Mouse (Mus musculus) MEL (cell line): ENCODE measurements around the gene Fto. TPM values are rescaled to one million over a fixed set of nuclear protein-coding genes. Genes with fewer than 3 reads are reported as not detected.

Experiments used
- DNase-seq: peaks from one replicate; pipeline ENCODE4 v3.0.0; 2011; ENCODE audit warnings: low read depth, low spot score
- H3K27ac ChIP-seq: 2 replicates; pipeline ENCODE4 v1.5.1; 2012; ENCODE audit warnings: low read depth, mild to moderate bottlenecking, control low read depth, low read length, moderate library complexity; ENCODE audit not compliant: control insufficient read depth
- H3K27me3 ChIP-seq, 2 experiments: fragments of 150-350 bp in 1 of 2; sonication (generic) in 1 of 2; 2 replicates each; pipeline ENCODE4 v1.6.1; 2012; ENCODE audit warnings: low read length in 2 of 2, mild to moderate bottlenecking in 2 of 2, improper control_type of control experiment in 1 of 2, moderate library complexity in 1 of 2; ENCODE audit not compliant: insufficient read depth in 2 of 2, control insufficient read depth in 1 of 2
- H3K36me3 ChIP-seq, 2 experiments: 2 replicates each; pipeline ENCODE4 v1.6.1; 2012 to 2014; ENCODE audit warnings: low read length in 2 of 2, improper control_type of control experiment in 1 of 2, inconsistent platforms in 1 of 2, mild to moderate bottlenecking in 1 of 2; ENCODE audit not compliant: insufficient read depth in 2 of 2, control insufficient read depth in 1 of 2
- H3K4me1 ChIP-seq, 2 experiments: fragments of 150-350 bp in 1 of 2; sonication (generic) in 1 of 2; 2 replicates each; pipeline ENCODE4 v1.6.1; 2012; ENCODE audit warnings: low read length in 2 of 2, improper control_type of control experiment in 1 of 2, mild to moderate bottlenecking in 1 of 2; ENCODE audit not compliant: insufficient read depth in 2 of 2, control insufficient read depth in 1 of 2
- H3K4me3 ChIP-seq, 2 experiments: fragments of 150-350 bp in 1 of 2; sonication (generic) in 1 of 2; 2 replicates each; pipeline ENCODE4 v1.5.1; 2012; ENCODE audit warnings: low read depth in 2 of 2, low read length in 2 of 2, mild to moderate bottlenecking in 2 of 2, moderate library complexity in 2 of 2, control low read depth in 1 of 2, improper control_type of control experiment in 1 of 2; ENCODE audit not compliant: control insufficient read depth in 1 of 2, insufficient read depth in 1 of 2
- H3K79me2 ChIP-seq: 2 replicates; pipeline ENCODE4 v1.6.1; 2012; ENCODE audit warnings: mild to moderate bottlenecking, low read length, moderate library complexity; ENCODE audit not compliant: control insufficient read depth, poor library complexity, insufficient read depth
- H3K9ac ChIP-seq: 2 replicates; pipeline ENCODE4 v1.6.1; 2012; ENCODE audit warnings: low read depth, mild to moderate bottlenecking, control low read depth, low read length, moderate library complexity; ENCODE audit not compliant: control insufficient read depth, poor library complexity, severe bottlenecking
- H3K9me3 ChIP-seq: fragments of 150-350 bp; sonication (generic); replicated peaks from 2 replicates; pipeline ENCODE4 v1.6.1; 2012; ENCODE audit warnings: mild to moderate bottlenecking, low read length, improper control_type of control experiment, moderate library complexity; ENCODE audit not compliant: insufficient read depth
- CHD1 ChIP-seq: IDR thresholded peaks from 2 replicates; pipeline ENCODE4 v1.6.1; 2012; ENCODE audit warnings: low read depth, mild to moderate bottlenecking, inconsistent platforms, low read length, improper control_type of control experiment
- CHD2 ChIP-seq: IDR thresholded peaks from 2 replicates; pipeline ENCODE4 v1.6.1; 2011; ENCODE audit warnings: low read length, improper control_type of control experiment
- E2F4 ChIP-seq: IDR thresholded peaks from 2 replicates; pipeline ENCODE4 v1.6.1; 2011; ENCODE audit warnings: low read depth, low read length, improper control_type of control experiment, borderline replicate concordance
- EP300 ChIP-seq, 2 experiments: IDR thresholded peaks; 2 replicates each; pipeline ENCODE4 v1.6.1; 2011; ENCODE audit warnings: improper control_type of control experiment in 2 of 2, low read length in 2 of 2, low read depth in 1 of 2, mild to moderate bottlenecking in 1 of 2
- ETS1 ChIP-seq: IDR thresholded peaks from 2 replicates; pipeline ENCODE4 v1.6.1; 2012; ENCODE audit warnings: low read depth, mild to moderate bottlenecking, inconsistent platforms, low read length, improper control_type of control experiment, moderate library complexity
- GATA1 ChIP-seq: IDR thresholded peaks from 2 replicates; pipeline ENCODE4 v1.6.1; 2011; ENCODE audit warnings: low read depth, low read length, improper control_type of control experiment
- HCFC1 ChIP-seq: IDR thresholded peaks from 2 replicates; pipeline ENCODE4 v1.6.1; 2012; ENCODE audit warnings: low read depth, mild to moderate bottlenecking, inconsistent platforms, low read length, improper control_type of control experiment, moderate library complexity
- MAFK ChIP-seq: IDR thresholded peaks from 2 replicates; pipeline ENCODE4 v1.6.1; 2011; ENCODE audit warnings: low read depth, mild to moderate bottlenecking, low read length, improper control_type of control experiment, borderline replicate concordance
- MAX ChIP-seq: IDR thresholded peaks from 2 replicates; pipeline ENCODE4 v1.6.1; 2011; ENCODE audit warnings: low read length, improper control_type of control experiment
- MAZ ChIP-seq: IDR thresholded peaks from 2 replicates; pipeline ENCODE4 v1.6.1; 2012; ENCODE audit warnings: low read depth, mild to moderate bottlenecking, inconsistent platforms, low read length, improper control_type of control experiment
- MEF2A ChIP-seq: IDR thresholded peaks from 2 replicates; pipeline ENCODE4 v1.6.1; 2014; ENCODE audit warnings: low read depth, mild to moderate bottlenecking, inconsistent platforms, low read length, improper control_type of control experiment; ENCODE audit not compliant: poor library complexity, insufficient replicate concordance, severe bottlenecking; ENCODE audit errors: extremely low read depth
- MYC ChIP-seq: IDR thresholded peaks from 2 replicates; pipeline ENCODE4 v1.6.1; 2011; ENCODE audit warnings: low read depth, mild to moderate bottlenecking, low read length, improper control_type of control experiment, moderate library complexity
- NELFE ChIP-seq: IDR thresholded peaks from 2 replicates; pipeline ENCODE4 v1.6.1; 2011; ENCODE audit warnings: low read depth, low read length, improper control_type of control experiment
- POLR2AphosphoS2 ChIP-seq: IDR thresholded peaks from 2 replicates; pipeline ENCODE4 v1.6.1; 2011; ENCODE audit warnings: low read length, improper control_type of control experiment
- POLR2AphosphoS5 ChIP-seq: IDR thresholded peaks from 2 replicates; pipeline ENCODE4 v1.6.1; 2012; ENCODE audit warnings: low read depth, borderline replicate concordance, mild to moderate bottlenecking, inconsistent platforms, low read length, moderate library complexity, mixed read lengths
- RAD21 ChIP-seq: IDR thresholded peaks from 2 replicates; pipeline ENCODE4 v1.6.1; 2011; ENCODE audit warnings: mild to moderate bottlenecking, low read depth, low read length, improper control_type of control experiment
- SMC3 ChIP-seq: IDR thresholded peaks from 2 replicates; pipeline ENCODE4 v1.6.1; 2011; ENCODE audit warnings: low read depth, low read length, improper control_type of control experiment
- TCF12 ChIP-seq: IDR thresholded peaks from 2 replicates; pipeline ENCODE4 v1.6.1; 2014; ENCODE audit warnings: low read depth, mild to moderate bottlenecking, inconsistent platforms, low read length, improper control_type of control experiment, moderate library complexity
- USF1 ChIP-seq: IDR thresholded peaks from 2 replicates; pipeline ENCODE4 v1.6.1; 2014; ENCODE audit warnings: low read depth, mild to moderate bottlenecking, inconsistent platforms, low read length, improper control_type of control experiment, moderate library complexity
- ZC3H11A ChIP-seq: IDR thresholded peaks from 2 replicates; pipeline ENCODE4 v1.6.1; 2012; ENCODE audit warnings: low read depth, mild to moderate bottlenecking, inconsistent platforms, low read length, improper control_type of control experiment
- polyA plus RNA-seq, 2 experiments: library from polyadenylated mRNA; stranded (reverse) in 1 of 2; unstranded in 1 of 2; fragments of >175 nt in 1 of 2; fragments of >200 nt in 1 of 2; gene quantifications; 2 replicates each; pipeline versions ENCODE4 v1.2.1 to v1.2.4; 2012; ENCODE audit warnings: low replicate concordance in 2 of 2, low read depth in 1 of 2; ENCODE audit not compliant: insufficient read length in 2 of 2, insufficient read depth in 1 of 2, missing spikeins in 1 of 2
- total RNA-seq: library from RNA; depleted of rRNA; stranded (reverse); fragments of 300-350 nt; gene quantifications from 2 replicates; pipeline ENCODE4 v1.2.3, GENCODE M21; 2012

Gene Fto
- total and polyA plus RNA-seq, 3 experiments, result 13.5 to 41.1 TPM; not detected in 1

DNA sequence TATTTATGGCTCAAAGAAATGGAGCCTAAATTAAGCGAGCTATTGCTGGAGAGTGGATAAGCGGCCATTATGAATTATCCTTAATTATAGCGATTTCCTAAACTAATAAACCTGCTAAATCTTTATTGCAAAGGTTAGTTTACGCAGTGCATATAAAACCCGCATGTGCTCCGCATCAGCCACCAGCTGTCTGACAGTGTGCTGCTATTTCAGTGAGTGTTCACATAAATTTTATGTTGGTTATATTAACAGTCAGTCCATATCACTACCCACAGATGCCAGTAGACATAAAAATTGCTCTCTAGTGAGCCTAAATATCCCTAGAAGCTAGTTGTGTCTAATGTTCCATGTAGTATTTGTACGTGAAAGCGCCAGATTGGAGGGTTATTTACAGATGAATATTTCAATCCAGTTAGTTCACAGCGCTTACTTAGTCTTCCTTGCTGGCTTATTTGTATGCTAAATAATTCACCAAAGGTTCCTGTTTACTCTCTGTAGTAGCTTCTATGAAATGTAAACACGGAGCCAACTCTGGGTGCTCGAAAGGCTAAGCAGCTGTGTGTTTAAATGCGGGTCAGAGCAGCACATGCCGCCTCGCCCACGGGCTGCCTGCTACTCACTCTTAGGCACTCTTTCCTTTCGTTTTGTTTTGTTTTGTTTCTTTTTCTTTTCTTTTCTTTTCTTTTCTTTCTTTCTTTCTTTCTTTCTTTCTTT is 317.2 kb downstream of the Fto start:
- Histone ChIP-seq H3K4me1 (no peaks in the 10 kb centered on the region), H3K27me3 (no peaks in the 10 kb centered on the region), H3K27ac (no peak overlapping the region), H3K9ac (no peak overlapping the region), H3K9me3 (no peaks in the 10 kb centered on the region), H3K36me3 (no peaks in the 10 kb centered on the region), H3K4me3 (no peak overlapping the region), H3K79me2 (no peaks in the 10 kb centered on the region)
- TF ChIP-seq ETS1, result no peak
- TF ChIP-seq MYC, result no peak
- TF ChIP-seq TCF12, result no peak
- TF ChIP-seq HCFC1, result no peak
- no peak for TF ChIP-seq CHD1
- TF ChIP-seq E2F4, result no peak
- no peak for TF ChIP-seq MAZ
- no peak for TF ChIP-seq RAD21
- no peak for TF ChIP-seq MAFK
- TF ChIP-seq USF1, result no peak
- TF ChIP-seq MEF2A, result no peak
- TF ChIP-seq MAX, result no peak
- TF ChIP-seq CHD2, result no peak
- TF ChIP-seq POLR2AphosphoS2, result no peak
- TF ChIP-seq NELFE, result no peak
- no peak for TF ChIP-seq EP300 (IDR thresholded peaks at IDR 0.05; ENCODE audit: low read depth in 1 of 2, low read length in 2 of 2)
- TF ChIP-seq GATA1, result no peak
- no peak for TF ChIP-seq SMC3
- TF ChIP-seq ZC3H11A, result no peak
- DNase-seq, result no peak

DNA sequence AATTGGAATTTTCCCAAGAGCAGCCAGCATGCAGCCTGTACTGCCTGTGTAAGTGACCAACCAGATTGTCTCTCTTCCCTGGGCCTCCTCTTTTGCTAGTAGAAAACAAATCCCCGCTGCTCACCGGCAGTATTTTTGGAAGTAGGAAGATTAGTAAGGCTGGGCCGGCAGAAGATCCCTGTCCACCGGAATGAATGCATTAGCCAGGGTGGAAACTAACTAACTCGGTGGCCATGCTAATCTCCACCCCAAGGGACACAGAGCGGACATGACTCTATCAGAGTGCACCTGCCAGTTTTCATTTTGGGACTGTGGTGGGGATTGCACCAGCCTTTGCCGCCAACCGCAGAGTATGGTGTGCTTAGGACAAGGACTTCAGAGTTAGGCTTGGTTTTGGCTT is 319.1 kb downstream of the Fto start:
- DNase-seq, result no peak

More for the DNA sequence above, 319.1 kb downstream of the Fto start:
- H3K27ac ChIP-seq, result no peak overlapping the region
- H3K9me3 ChIP-seq, result no peaks in the 10 kb centered on the region
- no peak overlapping the region for H3K4me3 ChIP-seq
- H3K9ac ChIP-seq, result no peak overlapping the region
- no peaks in the 10 kb centered on the region for H3K27me3 ChIP-seq
- H3K36me3 ChIP-seq, result no peaks in the 10 kb centered on the region
- H3K79me2 ChIP-seq, result no peaks in the 10 kb centered on the region
- H3K4me1 ChIP-seq, result no peaks in the 10 kb centered on the region
- no peak for TF ChIP-seq POLR2AphosphoS5
- no peak for TF ChIP-seq MEF2A
- TF ChIP-seq ETS1, result no peak
